Mouse (Mus musculus): ENCODE data around the gene Nol4l. TPM values are rescaled to one million over a fixed set of nuclear protein-coding genes. Genes with fewer than 3 reads are reported as not detected.

The Nol4l gene
- polyA plus RNA-seq, 1 experiment from 2014 or later = 27.9 TPM

DNA sequence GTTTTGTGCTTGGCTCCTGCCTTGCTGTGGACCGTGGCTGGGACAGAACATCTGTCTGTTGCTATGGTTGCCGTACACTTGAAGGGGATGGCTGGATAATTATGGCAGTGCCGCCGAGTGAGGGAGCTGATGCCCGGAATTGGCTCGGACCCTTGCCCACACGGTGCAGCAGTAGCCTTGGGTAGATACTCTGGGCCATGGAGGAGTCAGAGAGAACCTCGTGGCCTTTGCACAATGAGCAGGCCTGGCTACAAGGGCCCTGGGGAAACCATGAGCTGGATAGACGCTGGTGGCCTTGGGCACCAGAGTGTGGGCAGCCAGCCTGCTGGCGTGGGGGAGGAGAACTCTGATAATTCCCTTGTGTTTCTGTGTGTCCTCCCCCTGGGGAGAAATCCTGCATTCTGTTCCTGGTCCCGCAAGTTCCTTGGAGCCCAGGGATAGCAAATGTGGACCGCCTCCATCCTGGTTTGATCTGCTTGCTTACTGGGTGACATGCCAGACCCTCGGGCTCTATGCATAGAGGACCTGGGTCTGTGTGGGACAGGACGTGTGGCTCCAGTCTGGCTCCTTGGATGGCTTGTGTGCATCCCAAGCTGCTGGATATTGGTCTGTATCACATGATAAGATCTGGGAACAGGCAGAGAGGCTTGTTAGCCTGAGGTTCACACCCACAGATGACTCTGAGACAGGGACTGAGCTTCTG lies 18.6 kb upstream of the Nol4l start:
- H3K4me2 ChIP-seq (ENCODE audit: low read length) = no peak overlapping the region
- no peaks in the 10 kb centered on the region for H3K36me3 ChIP-seq (ENCODE audit: control insufficient read depth, insufficient read depth, low read length)
- no peak overlapping the region for H3K9ac ChIP-seq (ENCODE audit: low read length)
- no peak overlapping the region for H3K27ac ChIP-seq (ENCODE audit: low read depth)
- peaks cover 20% of the 10 kb centered on the region for H3K4me1 ChIP-seq (replicated peaks; ENCODE audit: control insufficient read depth, insufficient read depth, low read length)
- H3K9me3 ChIP-seq (ENCODE audit: control insufficient read depth, low read length) = no peaks in the 10 kb centered on the region
- no peaks in the 10 kb centered on the region for H3K27me3 ChIP-seq (replicated peaks; ENCODE audit: control insufficient read depth, insufficient read depth, low read length)
- 35% methylated on average over 14 of the region's 14 CpGs for WGBS
- ATAC-seq (replicated peaks; ENCODE audit: low FRiP score, low TSS enrichment, low read depth) (no peak), DNase-seq (ENCODE audit: low spot score) (no peak)
- no peak overlapping the region for H3K4me3 ChIP-seq (ENCODE audit: low read depth, low read length)

DNA sequence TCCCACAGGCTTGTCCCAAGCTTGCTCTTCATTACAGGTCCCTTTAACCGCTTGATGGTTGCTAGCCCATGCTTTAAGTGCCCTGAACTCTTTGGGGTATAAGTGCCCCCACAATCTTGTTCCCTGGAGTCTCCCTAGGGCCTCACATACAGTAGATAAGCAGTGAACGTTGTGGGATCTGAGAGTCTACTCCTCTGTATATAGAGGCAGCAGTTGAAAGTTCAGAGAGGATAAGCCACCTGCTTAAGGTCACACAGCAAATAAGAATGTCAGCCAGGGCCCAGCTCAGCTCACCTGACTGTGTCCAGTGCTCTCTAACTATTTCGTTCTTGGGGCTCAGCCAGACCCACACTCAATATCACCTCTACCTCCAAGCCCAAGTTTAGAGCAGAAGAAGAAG lies 17.9 kb upstream of the Nol4l start:
- 67% methylated on average over 3 of the region's 3 CpGs for WGBS
- H3K4me3 ChIP-seq (ENCODE audit: low read depth, low read length) = no peak overlapping the region
- no peak overlapping the region for H3K9ac ChIP-seq (ENCODE audit: low read length)
- peaks cover 20% of the 10 kb centered on the region for H3K4me1 ChIP-seq (replicated peaks; ENCODE audit: control insufficient read depth, insufficient read depth, low read length)
- H3K9me3 ChIP-seq (ENCODE audit: control insufficient read depth, low read length) = no peaks in the 10 kb centered on the region
- ATAC-seq (replicated peaks; ENCODE audit: low FRiP score, low TSS enrichment, low read depth) (no peak), DNase-seq (ENCODE audit: low spot score) (no peak)
- H3K27ac ChIP-seq (ENCODE audit: low read depth) = no peak overlapping the region
- no peak overlapping the region for H3K4me2 ChIP-seq (ENCODE audit: low read length)
- H3K36me3 ChIP-seq (ENCODE audit: control insufficient read depth, insufficient read depth, low read length) = no peaks in the 10 kb centered on the region
- H3K27me3 ChIP-seq (replicated peaks; ENCODE audit: control insufficient read depth, insufficient read depth, low read length) = no peaks in the 10 kb centered on the region

DNA sequence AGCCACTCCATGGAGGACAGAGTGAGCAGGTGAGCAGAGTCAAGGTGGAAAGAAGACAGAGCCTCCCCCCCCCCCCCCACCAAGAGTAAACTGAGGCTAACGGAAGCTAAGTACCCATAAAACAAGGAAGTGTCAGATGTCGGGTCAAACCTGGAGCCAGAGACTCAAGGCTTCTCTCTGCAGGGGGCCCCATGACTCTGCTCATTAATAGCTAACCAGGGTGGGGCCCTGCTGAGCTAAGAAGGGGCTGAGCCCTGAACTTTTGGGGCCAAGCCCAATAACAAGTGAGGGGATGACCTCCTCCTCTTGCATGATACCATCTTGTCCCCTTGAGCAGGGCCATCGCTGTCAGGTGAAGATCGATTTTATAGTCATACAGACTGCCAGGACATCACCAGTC lies 17.2 kb upstream of the Nol4l start:
- Histone ChIP-seq H3K27ac (ENCODE audit: low read depth) (no peak overlapping the region), H3K9me3 (ENCODE audit: control insufficient read depth, low read length) (no peaks in the 10 kb centered on the region), H3K4me1 (replicated peaks; ENCODE audit: control insufficient read depth, insufficient read depth, low read length) (peaks cover 20% of the 10 kb centered on the region), H3K4me3 (ENCODE audit: low read depth, low read length) (no peak overlapping the region), H3K4me2 (ENCODE audit: low read length) (no peak overlapping the region), H3K27me3 (replicated peaks; ENCODE audit: control insufficient read depth, insufficient read depth, low read length) (no peaks in the 10 kb centered on the region), H3K36me3 (ENCODE audit: control insufficient read depth, insufficient read depth, low read length) (no peaks in the 10 kb centered on the region), H3K9ac (ENCODE audit: low read length) (no peak overlapping the region)
- no peak for DNase-seq (ENCODE audit: low spot score)
- ATAC-seq (replicated peaks; ENCODE audit: low FRiP score, low TSS enrichment, low read depth) = no peak
- WGBS = 58% methylated on average over 4 of the region's 4 CpGs

DNA sequence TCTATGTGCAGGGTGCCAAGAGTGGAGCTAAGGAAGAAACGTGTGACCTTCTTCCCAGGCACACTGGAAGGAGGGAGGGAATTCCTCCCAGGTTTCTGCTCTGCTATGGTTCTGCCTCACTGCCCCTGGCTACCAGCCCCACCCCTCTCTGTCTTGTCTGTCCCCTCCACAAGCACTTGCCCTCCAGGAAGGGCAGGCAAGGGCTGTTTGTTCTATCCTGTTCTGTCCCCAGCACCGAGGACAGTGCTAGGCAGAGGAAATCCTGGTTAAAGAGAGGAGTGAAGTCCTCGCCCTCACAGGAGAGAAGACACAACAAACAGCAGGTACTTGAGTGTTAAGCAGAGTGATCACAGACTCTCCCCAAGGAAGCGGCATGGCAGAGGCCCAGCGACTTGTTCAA lies 16.7 kb upstream of the Nol4l start:
- ATAC-seq (replicated peaks; ENCODE audit: low FRiP score, low TSS enrichment, low read depth) = no peak
- peaks cover 20% of the 10 kb centered on the region for H3K4me1 ChIP-seq (replicated peaks; ENCODE audit: control insufficient read depth, insufficient read depth, low read length)

DNA sequence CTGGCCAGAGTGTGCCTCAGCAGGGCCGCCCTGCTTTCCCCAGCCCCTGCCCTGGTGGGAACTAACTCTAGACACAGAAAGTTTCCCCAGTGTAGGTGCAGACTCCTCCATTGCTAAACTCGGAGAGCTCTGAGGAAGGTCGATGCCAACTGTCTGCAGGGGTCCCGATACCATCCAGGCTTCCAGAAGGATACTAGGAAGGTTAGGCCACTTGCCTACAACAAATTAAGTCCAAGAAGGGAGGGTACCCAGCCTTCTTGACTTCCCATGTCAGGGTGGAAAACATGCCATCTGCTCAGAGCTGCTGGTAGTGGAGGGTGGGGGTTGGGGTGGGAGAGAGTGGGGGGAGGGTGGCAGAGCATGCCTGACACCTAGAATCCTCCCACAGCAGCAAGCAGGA lies 15.0 kb upstream of the Nol4l start:
- Histone ChIP-seq H3K4me2 (ENCODE audit: low read length) (no peak overlapping the region), H3K4me3 (ENCODE audit: low read depth, low read length) (no peak overlapping the region), H3K4me1 (replicated peaks; ENCODE audit: control insufficient read depth, insufficient read depth, low read length) (peaks cover 20% of the 10 kb centered on the region), H3K27me3 (replicated peaks; ENCODE audit: control insufficient read depth, insufficient read depth, low read length) (no peaks in the 10 kb centered on the region), H3K27ac (ENCODE audit: low read depth) (no peak overlapping the region), H3K9me3 (ENCODE audit: control insufficient read depth, low read length) (no peaks in the 10 kb centered on the region), H3K9ac (ENCODE audit: low read length) (no peak overlapping the region), H3K36me3 (ENCODE audit: control insufficient read depth, insufficient read depth, low read length) (no peaks in the 10 kb centered on the region)
- WGBS = 56% methylated on average over 4 of the region's 4 CpGs
- ATAC-seq (replicated peaks; ENCODE audit: low FRiP score, low TSS enrichment, low read depth) (no peak), DNase-seq (ENCODE audit: low spot score) (no peak)

More for the DNA sequence above, 16.7 kb upstream of the Nol4l start:
- H3K9ac ChIP-seq (ENCODE audit: low read length) = no peak overlapping the region
- no peaks in the 10 kb centered on the region for H3K27me3 ChIP-seq (replicated peaks; ENCODE audit: control insufficient read depth, insufficient read depth, low read length)
- no peaks in the 10 kb centered on the region for H3K9me3 ChIP-seq (ENCODE audit: control insufficient read depth, low read length)
- no peaks in the 10 kb centered on the region for H3K36me3 ChIP-seq (ENCODE audit: control insufficient read depth, insufficient read depth, low read length)
- no peak for DNase-seq (ENCODE audit: low spot score)
- WGBS = 22% methylated on average over 5 of the region's 5 CpGs
- no peak overlapping the region for H3K4me3 ChIP-seq (ENCODE audit: low read depth, low read length)
- H3K27ac ChIP-seq (ENCODE audit: low read depth) = no peak overlapping the region
- H3K4me2 ChIP-seq (ENCODE audit: low read length) = no peak overlapping the region

DNA sequence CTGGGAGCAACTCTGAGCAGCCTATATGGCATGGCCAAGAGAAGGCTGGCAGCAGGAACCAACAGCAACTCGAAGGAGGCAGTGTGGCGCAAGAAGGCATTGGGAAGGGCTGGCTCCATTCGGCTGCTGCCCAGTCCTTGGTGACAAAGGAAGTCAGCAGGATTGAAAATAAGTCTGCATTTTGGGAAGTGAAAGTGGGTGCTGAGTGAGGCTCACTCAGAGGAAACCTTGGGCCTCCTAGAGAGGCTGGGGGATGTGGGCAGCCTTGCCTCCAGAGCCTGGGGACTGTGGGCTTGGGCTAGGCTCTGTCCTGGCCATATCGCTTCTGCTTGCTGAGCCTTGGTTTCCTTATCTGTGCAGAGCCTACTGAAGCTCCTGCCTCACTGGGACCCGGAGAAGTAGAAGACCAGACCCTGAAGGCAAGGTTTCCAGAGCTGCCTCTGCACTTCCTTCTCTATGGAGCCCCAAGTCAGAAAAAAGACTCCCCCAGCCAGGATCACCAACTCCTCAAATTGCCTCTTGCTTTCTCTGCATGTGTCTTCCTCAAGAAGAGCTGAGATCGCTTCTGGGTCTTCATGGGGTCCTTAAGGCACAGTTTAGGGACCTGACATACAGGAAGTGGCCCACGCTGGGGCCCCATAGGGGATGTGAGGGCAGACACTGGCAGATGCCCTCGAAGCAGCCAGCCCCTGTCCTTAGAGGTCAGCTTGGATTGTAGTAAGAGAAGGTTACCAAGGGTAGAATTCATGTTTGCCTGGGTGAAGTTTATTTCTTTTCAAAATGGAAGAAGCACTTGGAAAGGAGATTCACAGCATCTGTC lies 14.3 kb upstream of the Nol4l start:
- no peaks in the 10 kb centered on the region for H3K9me3 ChIP-seq (ENCODE audit: control insufficient read depth, low read length)
- no peaks in the 10 kb centered on the region for H3K27me3 ChIP-seq (replicated peaks; ENCODE audit: control insufficient read depth, insufficient read depth, low read length)
- no peak for DNase-seq (ENCODE audit: low spot score)
- peaks cover 16% of the 10 kb centered on the region for H3K4me1 ChIP-seq (replicated peaks; ENCODE audit: control insufficient read depth, insufficient read depth, low read length)
- H3K4me3 ChIP-seq (ENCODE audit: low read depth, low read length) = no peak overlapping the region
- ATAC-seq (replicated peaks; ENCODE audit: low FRiP score, low TSS enrichment, low read depth) = no peak
- no peaks in the 10 kb centered on the region for H3K36me3 ChIP-seq (ENCODE audit: control insufficient read depth, insufficient read depth, low read length)
- WGBS = 74% methylated on average over 8 of the region's 8 CpGs
- no peak overlapping the region for H3K4me2 ChIP-seq (ENCODE audit: low read length)
- H3K9ac ChIP-seq (ENCODE audit: low read length) = no peak overlapping the region
- no peak overlapping the region for H3K27ac ChIP-seq (ENCODE audit: low read depth)

DNA sequence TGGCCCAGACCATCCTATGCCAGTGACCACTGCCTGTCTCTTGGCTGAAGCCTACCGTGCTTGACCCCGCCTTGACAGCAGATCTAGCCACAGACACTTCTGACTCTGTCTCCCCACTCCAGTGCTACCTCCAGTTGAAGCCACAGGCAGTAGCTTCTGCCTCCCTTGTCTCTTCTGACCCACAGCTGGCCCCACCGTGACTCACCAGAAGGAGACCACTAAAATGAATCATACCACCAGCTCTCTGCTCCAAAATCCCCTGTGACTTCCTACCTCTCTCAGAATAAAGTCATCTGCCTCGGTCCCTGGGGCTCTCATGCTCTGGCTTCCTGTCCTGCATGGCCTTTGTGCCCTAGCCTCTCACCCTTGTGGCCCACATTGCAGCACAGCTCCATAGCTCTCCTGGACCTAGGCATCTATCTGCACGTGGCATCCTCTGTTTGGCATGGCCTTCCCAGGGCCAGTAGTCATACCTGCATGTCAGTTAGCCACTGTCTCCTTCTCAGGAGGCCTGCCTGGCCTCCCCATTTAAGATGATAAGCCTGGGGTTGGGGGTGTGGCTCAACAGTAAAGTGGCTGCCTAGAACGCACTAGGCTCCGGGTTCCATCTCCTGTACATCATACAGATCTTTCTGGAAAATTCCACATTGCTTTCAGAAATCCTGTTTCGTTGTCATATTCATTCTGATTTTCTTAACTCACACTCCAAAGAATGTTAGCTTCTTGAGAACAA lies 13.3 kb upstream of the Nol4l start:
- Histone ChIP-seq H3K4me3 (ENCODE audit: low read depth, low read length) (no peak overlapping the region), H3K9ac (ENCODE audit: low read length) (no peak overlapping the region), H3K4me2 (ENCODE audit: low read length) (no peak overlapping the region), H3K27me3 (replicated peaks; ENCODE audit: control insufficient read depth, insufficient read depth, low read length) (no peaks in the 10 kb centered on the region), H3K36me3 (ENCODE audit: control insufficient read depth, insufficient read depth, low read length) (no peaks in the 10 kb centered on the region), H3K4me1 (replicated peaks; ENCODE audit: control insufficient read depth, insufficient read depth, low read length) (peaks cover 9% of the 10 kb centered on the region; the same call in 1 of the 2 replicates), H3K27ac (ENCODE audit: low read depth) (no peak overlapping the region), H3K9me3 (ENCODE audit: control insufficient read depth, low read length) (no peaks in the 10 kb centered on the region)
- ATAC-seq (replicated peaks; ENCODE audit: low FRiP score, low TSS enrichment, low read depth) (no peak), DNase-seq (ENCODE audit: low spot score) (no peak)
- WGBS = 80% methylated on average over 8 of the region's 8 CpGs

DNA sequence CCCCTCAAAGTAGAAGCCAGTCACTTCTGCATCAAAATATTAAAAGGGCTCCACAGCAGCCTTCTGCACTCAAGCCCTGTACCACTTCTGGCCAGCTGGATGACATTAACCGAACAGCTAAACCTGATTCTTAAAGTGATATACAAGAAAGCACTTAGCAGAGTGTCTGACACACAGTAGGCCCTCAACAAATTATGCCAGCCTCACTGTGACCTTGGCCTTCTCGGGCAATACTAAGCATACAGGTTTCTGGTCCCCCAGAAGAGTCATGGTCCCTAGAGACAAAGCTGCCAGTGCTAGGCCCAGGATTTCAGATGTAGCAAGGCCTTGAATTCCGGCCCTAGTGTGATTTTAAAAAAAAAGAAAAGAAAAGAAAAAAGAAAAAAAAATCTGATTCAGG lies 9.1 kb upstream of the Nol4l start:
- no peak for ATAC-seq (replicated peaks; ENCODE audit: low FRiP score, low TSS enrichment, low read depth)
- Histone ChIP-seq H3K4me1 (replicated peaks; ENCODE audit: control insufficient read depth, insufficient read depth, low read length) (no peaks in the 10 kb centered on the region), H3K4me3 (ENCODE audit: low read depth, low read length) (no peak overlapping the region), H3K36me3 (ENCODE audit: control insufficient read depth, insufficient read depth, low read length) (no peaks in the 10 kb centered on the region), H3K27me3 (replicated peaks; ENCODE audit: control insufficient read depth, insufficient read depth, low read length) (no peaks in the 10 kb centered on the region), H3K9ac (ENCODE audit: low read length) (no peak overlapping the region), H3K4me2 (ENCODE audit: low read length) (no peak overlapping the region), H3K9me3 (ENCODE audit: control insufficient read depth, low read length) (no peaks in the 10 kb centered on the region), H3K27ac (ENCODE audit: low read depth) (no peak overlapping the region)
- DNase-seq (ENCODE audit: low spot score) = no peak
- WGBS = 80% methylated on average over 3 of the region's 3 CpGs

Data from intestine, embryonic 14.5 days (tissue).